8 mouse cellular contexts compared by ENCODE assay signal in genomic region chr6:142756507-142757333, GRCm38 (mm10). TPM values are rescaled to one million over a fixed set of nuclear protein-coding genes. Genes with fewer than 3 reads are reported as not detected.
DNase-seq lines count a peak whose midpoint lies in the region; ATAC-seq and TF ChIP-seq lines count a peak whose summit lies in the region.

Gene Cmas (plus strand): TSS chr6:142756686.

- H3K4me1 ChIP-seq in G1E (ENCODE audit: insufficient read depth, low read depth, low read length), result peaks cover 69% of the 10 kb centered on the region
- peaks cover 14% of the 10 kb centered on the region for H3K4me1 ChIP-seq in forebrain, embryonic 16.5 days (replicated peaks; ENCODE audit: control insufficient read depth, insufficient read depth, low read length)
- H3K4me1 ChIP-seq in lung, embryonic 15.5 days, result peaks cover 18% of the 10 kb centered on the region

- H3K4me3 ChIP-seq in G1E (ENCODE audit: low read depth, low read length), result peak within 1 kb of the TSS; percentile 84
- H3K4me3 ChIP-seq in forebrain, embryonic 16.5 days (replicated peaks; ENCODE audit: low read length), result peak within 1 kb of the TSS; percentile 89
- peak within 1 kb of the TSS; percentile 81 for H3K4me3 ChIP-seq in lung, embryonic 15.5 days

- no peaks in the 10 kb centered on the region for H3K27me3 ChIP-seq in G1E (ENCODE audit: insufficient read depth, low read length)
- H3K27me3 ChIP-seq in forebrain, embryonic 16.5 days (replicated peaks; ENCODE audit: control insufficient read depth, insufficient read depth, low read length), result peaks cover 5% of the 10 kb centered on the region; the same call in 1 of the 2 replicates
- H3K27me3 ChIP-seq in lung, embryonic 15.5 days, result peaks cover 14% of the 10 kb centered on the region; the same call in 1 of the 2 replicates

- intact Hi-C loops in heart, postnatal 36 days (cut with DNase I), result loop anchor here (5.0 kb wide), 2 partner anchors 369 to 409 kb away; partner anchors contain the start of genes Golt1b, Pyroxd1 and Recql

- H3K4me2 ChIP-seq in forebrain, embryonic 16.5 days (ENCODE audit: low read length), result peak within 1 kb of the TSS; percentile 66
- H3K4me2 ChIP-seq in lung, embryonic 15.5 days, result peak within 1 kb of the TSS; percentile 88

- H3K27ac ChIP-seq in forebrain, embryonic 16.5 days (ENCODE audit: low read length), result peak within 1 kb of the TSS; percentile 79
- H3K27ac ChIP-seq in lung, embryonic 15.5 days, result peak within 1 kb of the TSS; percentile 71

- ATAC-seq in G1E (ENCODE audit: extremely low read depth, insufficient number of reproducible peaks, low FRiP score, poor library complexity, severe bottlenecking), result peak; percentile 68
- peak; percentile 97 for ATAC-seq in forebrain, embryonic 16.5 days
- ATAC-seq in lung, embryonic 15.5 days (ENCODE audit: borderline replicate concordance, extremely low read depth, low FRiP score, low TSS enrichment), result peak; percentile 95

- H3K36me3 ChIP-seq in G1E (replicated peaks), result peaks cover 38% of the 10 kb centered on the region
- 0 out of 2 replicates have a peak, but pooled peaks cover 3% of the 10 kb centered on the region for H3K36me3 ChIP-seq in forebrain, embryonic 16.5 days (ENCODE audit: control insufficient read depth, insufficient read depth)
- H3K36me3 ChIP-seq in lung, embryonic 15.5 days, result no peaks in the 10 kb centered on the region

- no peak for TF ChIP-seq CTCF in G1E (IDR thresholded peaks at IDR 0.05; ENCODE audit: low read depth, low read length)

- H3K9me3 ChIP-seq in G1E (replicated peaks), result no peaks in the 10 kb centered on the region
- H3K9me3 ChIP-seq in forebrain, embryonic 16.5 days (ENCODE audit: control insufficient read depth, low read length), result no peaks in the 10 kb centered on the region
- H3K9me3 ChIP-seq in lung, embryonic 15.5 days, result no peaks in the 10 kb centered on the region

- H3K9ac ChIP-seq in forebrain, embryonic 16.5 days (replicated peaks; ENCODE audit: low read depth, low read length), result peak within 1 kb of the TSS; percentile 94
- peak within 1 kb of the TSS; percentile 77 for H3K9ac ChIP-seq in lung, embryonic 15.5 days

- peak; percentile 78 for DNase-seq in G1E (ENCODE audit: low spot score)
- DNase-seq in cerebellum, adult 18-20 months, result peak; percentile 91 to 94
- DNase-seq in heart, postnatal 36 days, result peak; percentile 87 to 88
- peak; percentile 85 to 89 for DNase-seq in layer of hippocampus, adult 8-10 months (ENCODE audit: low spot score in 2 of 2)
- DNase-seq in ovary, adult 18-20 months (ENCODE audit: low spot score), result peak; percentile 75
- DNase-seq in thymus, postnatal 0 days (ENCODE audit: low spot score), result peak; percentile 92

- under 1% methylated on average over 66 of the region's 68 CpGs for WGBS in forebrain, embryonic 16.5 days
- under 1% methylated on average over 64 of the region's 68 CpGs for WGBS in lung, embryonic 15.5 days

RNA-seq across cellular contexts. Expression of gene Cmas, which starts in this region (rescaled TPM):
- total RNA-seq in G1E (2014; fragmentation: Nextera tagmentation) (55.3 and 76.0 TPM in 2 replicates), G1E (2017) (79.6 and 80.6 TPM in 2 replicates)
- 53.2 and 79.0 TPM in 2 replicates for polyA plus RNA-seq in G1E (2012)
- polyA plus RNA-seq in forebrain, embryonic 16.5 days (2015; fragmentation: Nextera tagmentation; extraction: Ambion mirVana), result 139 and 150 TPM in 2 replicates
- total RNA-seq in heart, postnatal 36 days (2021), result 10 to 100 TPM; 31.9 to 36.0 TPM
- 100 to 1,000 TPM in 2 of 4 experiments, 10 to 100 TPM in 2; 97.9 to 106 (median 101) TPM for total RNA-seq in layer of hippocampus, adult 8-10 months (2022)
- 68.3 and 68.9 TPM in 2 replicates for polyA plus RNA-seq in lung, embryonic 15.5 days (2015; fragmentation: Nextera tagmentation; extraction: Ambion mirVana)
- 84.6 and 94.4 TPM in 2 replicates for polyA plus RNA-seq in thymus, postnatal 0 days (2015; fragmentation: Nextera tagmentation; extraction: Ambion mirVana)

Comparison
In these comparisons a context has a peak if more than half of its experiments do, and no peak if none do; other contexts are left out.
1. Peak in every context shown above with its lines: DNase-seq, ATAC-seq, H3K4me3 ChIP-seq and H3K27ac ChIP-seq.